ENCODE assay signal across 26 mouse cellular contexts in genomic region chr13:97631872-97632402, GRCm38 (mm10).
DNase-seq lines count a peak whose midpoint lies in the region; ATAC-seq lines count a peak whose summit lies in the region.
"Had no signal": no experiment of that assay in that cellular context is flagged by ENCODE, and none has a peak within 500 bp of the region (broad histone marks: within the 10 kb centered on the region; RNA-seq: fewer than 3 reads in every experiment).

No protein-coding gene starts in this region.

- H3K4me1 ChIP-seq in embryonic facial prominence, embryonic 13.5 days = peaks cover 40% of the 10 kb centered on the region
- peaks cover 7% of the 10 kb centered on the region; the same call in 1 of the 2 replicates for H3K4me1 ChIP-seq in embryonic facial prominence, embryonic 10.5 days
- 0 out of 2 replicates have a peak, but pooled peaks cover 4% of the 10 kb centered on the region for H3K4me1 ChIP-seq in intestine, embryonic 14.5 days (replicated peaks; ENCODE audit: control insufficient read depth, insufficient read depth, low read length)
- H3K4me1 ChIP-seq in intestine, embryonic 16.5 days (ENCODE audit: control insufficient read depth, insufficient read depth, low read length) = no peaks in the 10 kb centered on the region
- H3K4me1 ChIP-seq: hindbrain, embryonic 15.5 days had no signal

- no peak overlapping the region for H3K27ac ChIP-seq in embryonic facial prominence, embryonic 13.5 days
- H3K27ac ChIP-seq in embryonic facial prominence, embryonic 10.5 days (replicated peaks) = no peak overlapping the region
- H3K27ac ChIP-seq in intestine, embryonic 14.5 days (ENCODE audit: low read depth) = no peak overlapping the region
- no peak overlapping the region for H3K27ac ChIP-seq in intestine, embryonic 16.5 days (ENCODE audit: low read length)
- H3K27ac ChIP-seq: forebrain, embryonic 10.5 days; heart, adult 2 months; heart, embryonic 15.5 days; hindbrain, embryonic 15.5 days; stomach, postnatal 0 days had no signal

- WGBS in embryonic facial prominence, embryonic 13.5 days = 51% methylated on average over 13 of the region's 13 CpGs
- WGBS in embryonic facial prominence, embryonic 10.5 days = 92% methylated on average over 13 of the region's 13 CpGs
- 84% methylated on average over 13 of the region's 13 CpGs for WGBS in intestine, embryonic 14.5 days
- WGBS in intestine, embryonic 16.5 days = 85% methylated on average over 13 of the region's 13 CpGs

- H3K4me2 ChIP-seq in embryonic facial prominence, embryonic 13.5 days = peak overlapping the region; percentile 10; the same call in 1 of the 2 replicates
- no peak overlapping the region for H3K4me2 ChIP-seq in intestine, embryonic 14.5 days (ENCODE audit: low read length)
- no peak overlapping the region for H3K4me2 ChIP-seq in intestine, embryonic 16.5 days (ENCODE audit: low read depth, low read length)
- H3K4me2 ChIP-seq: heart, embryonic 15.5 days; hindbrain, embryonic 15.5 days had no signal

- no peak overlapping the region for H3K9ac ChIP-seq in embryonic facial prominence, embryonic 13.5 days
- H3K9ac ChIP-seq in intestine, embryonic 14.5 days (ENCODE audit: low read length) = no peak overlapping the region
- H3K9ac ChIP-seq in intestine, embryonic 16.5 days (ENCODE audit: low read depth, low read length) = no peak overlapping the region
- H3K9ac ChIP-seq: forebrain, postnatal 0 days; heart, embryonic 15.5 days; hindbrain, embryonic 15.5 days had no signal

- H3K27me3 ChIP-seq in embryonic facial prominence, embryonic 13.5 days = no peaks in the 10 kb centered on the region
- H3K27me3 ChIP-seq in embryonic facial prominence, embryonic 10.5 days (replicated peaks; ENCODE audit: low read depth, poor library complexity, severe bottlenecking) = 0 out of 2 replicates have a peak, but pooled peaks cover 3% of the 10 kb centered on the region
- no peaks in the 10 kb centered on the region for H3K27me3 ChIP-seq in intestine, embryonic 14.5 days (replicated peaks; ENCODE audit: control insufficient read depth, insufficient read depth, low read length)
- no peaks in the 10 kb centered on the region for H3K27me3 ChIP-seq in intestine, embryonic 16.5 days (replicated peaks; ENCODE audit: control insufficient read depth, insufficient read depth, low read length)
- H3K27me3 ChIP-seq: heart, embryonic 15.5 days; hindbrain, embryonic 15.5 days had no signal

- DNase-seq in embryonic facial prominence, embryonic 10.5 days (ENCODE audit: low spot score) = no peak
- DNase-seq in intestine, embryonic 14.5 days (ENCODE audit: low spot score) = peak; percentile 37
- DNase-seq in right cerebral cortex, adult 18-20 months = peak; percentile 68
- no peak for DNase-seq in right cerebral cortex, postnatal 14 days
- peak; percentile 57 for DNase-seq in right cerebral cortex, postnatal 25 days
- DNase-seq: adrenal gland, adult 8-10 months; cerebellum, adult 2 months; cerebellum, postnatal 25 days; embryo, embryonic 11 days; forebrain, postnatal 0 days; gastrocnemius, postnatal 14 days; heart, adult 2 months; heart, postnatal 4 days; kidney, postnatal 36 days; lung, postnatal 4 days; midbrain, embryonic 14.5 days; thymus, postnatal 25 days had no signal

- no peak overlapping the region for H3K4me3 ChIP-seq in embryonic facial prominence, embryonic 13.5 days
- no peak overlapping the region for H3K4me3 ChIP-seq in embryonic facial prominence, embryonic 10.5 days
- H3K4me3 ChIP-seq in intestine, embryonic 14.5 days (ENCODE audit: low read depth, low read length) = no peak overlapping the region
- H3K4me3 ChIP-seq in intestine, embryonic 16.5 days (ENCODE audit: low read length) = no peak overlapping the region
- H3K4me3 ChIP-seq: forebrain, embryonic 10.5 days; heart, adult 2 months; heart, embryonic 15.5 days; hindbrain, embryonic 15.5 days had no signal

- H3K36me3 ChIP-seq in embryonic facial prominence, embryonic 13.5 days = no peaks in the 10 kb centered on the region
- H3K36me3 ChIP-seq in embryonic facial prominence, embryonic 10.5 days (replicated peaks) = no peaks in the 10 kb centered on the region
- no peaks in the 10 kb centered on the region for H3K36me3 ChIP-seq in intestine, embryonic 14.5 days (ENCODE audit: control insufficient read depth, insufficient read depth, low read length)
- H3K36me3 ChIP-seq in intestine, embryonic 16.5 days (ENCODE audit: control insufficient read depth, insufficient read depth, low read length) = no peaks in the 10 kb centered on the region
- H3K36me3 ChIP-seq: forebrain, embryonic 10.5 days; heart, embryonic 15.5 days; hindbrain, embryonic 15.5 days had no signal

- ATAC-seq in embryonic facial prominence, embryonic 13.5 days (ENCODE audit: insufficient number of reproducible peaks, insufficient read depth, low FRiP score, low TSS enrichment, low read depth) = no peak
- no peak for ATAC-seq in intestine, embryonic 14.5 days (replicated peaks; ENCODE audit: low FRiP score, low TSS enrichment, low read depth)
- no peak for ATAC-seq in intestine, embryonic 16.5 days
- ATAC-seq in granulocyte monocyte progenitor cell, adult 5-6 weeks (replicated peaks; ENCODE audit: poor library complexity, severe bottlenecking) = no peak
- ATAC-seq: activated CD4-positive, CD25-positive, alpha-beta regulatory T cell, adult 4 months; forebrain, postnatal 0 days; intestine, postnatal 0 days had no signal

- no peaks in the 10 kb centered on the region for H3K9me3 ChIP-seq in embryonic facial prominence, embryonic 13.5 days
- H3K9me3 ChIP-seq in embryonic facial prominence, embryonic 10.5 days = no peaks in the 10 kb centered on the region
- no peaks in the 10 kb centered on the region for H3K9me3 ChIP-seq in intestine, embryonic 14.5 days (ENCODE audit: control insufficient read depth, low read length)
- H3K9me3 ChIP-seq in intestine, embryonic 16.5 days (ENCODE audit: control insufficient read depth, low read length) = no peaks in the 10 kb centered on the region
- H3K9me3 ChIP-seq: forebrain, embryonic 10.5 days; heart, embryonic 15.5 days; hindbrain, embryonic 15.5 days had no signal

Comparison
In these comparisons a context has a peak if more than half of its experiments do, and no peak if none do; other contexts are left out.
1. DNase-seq: peak in intestine, embryonic 14.5 days (single experiment), right cerebral cortex, adult 18-20 months (single experiment) and right cerebral cortex, postnatal 25 days (single experiment); none in embryonic facial prominence, embryonic 10.5 days (single experiment) and right cerebral cortex, postnatal 14 days (single experiment).